26 mouse cellular contexts compared by ENCODE assay signal in genomic region chr13:89355234-89355633, GRCm38 (mm10).
DNase-seq lines count a peak whose midpoint lies in the region; ATAC-seq and TF ChIP-seq lines count a peak whose summit lies in the region.
"Had no signal": no experiment of that assay in that cellular context is flagged by ENCODE, and none has a peak within 500 bp of the region (broad histone marks: within the 10 kb centered on the region; RNA-seq: fewer than 3 reads in every experiment).

No protein-coding gene starts in this region.

- H3K27ac ChIP-seq in midbrain, embryonic 14.5 days (replicated peaks; ENCODE audit: low read depth, low read length): no peak overlapping the region
- H3K27ac ChIP-seq: embryonic facial prominence, embryonic 12.5 days; forebrain, embryonic 12.5 days; hindbrain, embryonic 15.5 days; left cerebral cortex, adult 2 months; limb, embryonic 15.5 days; liver, embryonic 14.5 days had no signal

- no peak overlapping the region for H3K4me2 ChIP-seq in midbrain, embryonic 14.5 days (ENCODE audit: low read length)
- H3K4me2 ChIP-seq: embryonic facial prominence, embryonic 12.5 days; forebrain, embryonic 12.5 days; heart, embryonic 12.5 days; hindbrain, embryonic 15.5 days; limb, embryonic 15.5 days; lung, embryonic 14.5 days had no signal

- no peak for TF ChIP-seq CTCF in brain, embryonic 14.5 days (IDR thresholded peaks at IDR 0.05; ENCODE audit: borderline replicate concordance, extremely low read depth, insufficient read depth, insufficient read length)

- H3K4me3 ChIP-seq in midbrain, embryonic 14.5 days (replicated peaks; ENCODE audit: low read depth, low read length): no peak overlapping the region
- H3K4me3 ChIP-seq: embryonic facial prominence, embryonic 12.5 days; erythroblast, embryonic 14.5 days; forebrain, embryonic 12.5 days; heart, embryonic 12.5 days; hindbrain, embryonic 15.5 days; left cerebral cortex, adult 2 months; limb, embryonic 15.5 days had no signal

- DNase-seq in embryo, embryonic 11 days: peak; percentile 8
- DNase-seq in embryo, embryonic 9.5 days (ENCODE audit: extremely low spot score): no peak
- DNase-seq in layer of hippocampus, postnatal 10 days (ENCODE audit: low spot score in 2 of 2): peak; percentile 9 to 18
- no peak for DNase-seq in layer of hippocampus, adult 9-11 months
- DNase-seq in brain, embryonic 14.5 days (ENCODE audit: low read depth): peak; percentile 69
- DNase-seq in midbrain, embryonic 14.5 days: peak; percentile 62
- no peak for DNase-seq in kidney, postnatal 4 days
- no peak for DNase-seq in thymus, adult 18-20 months
- DNase-seq: adrenal gland, postnatal 14 days; cerebellum, adult 8-10 months; gastrocnemius, postnatal 10 days; heart, postnatal 10 days; kidney, postnatal 25 days; lung, embryonic 14.5 days; right cerebral cortex, postnatal 25 days; spleen, adult 18-20 months; thymus, postnatal 36 days had no signal

- no peak for TF ChIP-seq POLR2A in brain, embryonic 14.5 days (IDR thresholded peaks at IDR 0.05; ENCODE audit: borderline replicate concordance, extremely low read depth, insufficient read depth, insufficient read length, poor library complexity, severe bottlenecking)

- ATAC-seq in midbrain, embryonic 14.5 days (ENCODE audit: low FRiP score, low TSS enrichment): peak; percentile 31; the same call in 1 of the 2 replicates
- ATAC-seq: intestine, postnatal 0 days had no signal

- H3K27me3 ChIP-seq in midbrain, embryonic 14.5 days (ENCODE audit: control insufficient read depth, insufficient read depth, low read length): no peaks in the 10 kb centered on the region
- H3K27me3 ChIP-seq: embryonic facial prominence, embryonic 12.5 days; forebrain, embryonic 12.5 days; heart, embryonic 12.5 days; hindbrain, embryonic 15.5 days; limb, embryonic 15.5 days had no signal

- no peaks in the 10 kb centered on the region for H3K36me3 ChIP-seq in midbrain, embryonic 14.5 days (ENCODE audit: control insufficient read depth, insufficient read depth, low read length)
- H3K36me3 ChIP-seq: embryonic facial prominence, embryonic 12.5 days; forebrain, embryonic 12.5 days; heart, embryonic 12.5 days; hindbrain, embryonic 15.5 days; limb, embryonic 15.5 days had no signal

- 0 out of 2 replicates have a peak, but pooled peaks cover 4% of the 10 kb centered on the region for H3K4me1 ChIP-seq in midbrain, embryonic 14.5 days (ENCODE audit: control insufficient read depth, insufficient read depth, low read length)
- H3K4me1 ChIP-seq: embryonic facial prominence, embryonic 12.5 days; forebrain, embryonic 12.5 days; heart, embryonic 12.5 days; hindbrain, embryonic 15.5 days; limb, embryonic 15.5 days had no signal

- WGBS in midbrain, embryonic 14.5 days: 36% methylated on average over 3 of the region's 3 CpGs

- no peaks in the 10 kb centered on the region for H3K9me3 ChIP-seq in midbrain, embryonic 14.5 days (ENCODE audit: control insufficient read depth, low read length)
- H3K9me3 ChIP-seq: embryonic facial prominence, embryonic 12.5 days; forebrain, embryonic 12.5 days; heart, embryonic 12.5 days; hindbrain, embryonic 15.5 days; limb, embryonic 15.5 days had no signal

- H3K9ac ChIP-seq in midbrain, embryonic 14.5 days (replicated peaks; ENCODE audit: low read length): no peak overlapping the region
- H3K9ac ChIP-seq: embryonic facial prominence, embryonic 12.5 days; forebrain, embryonic 12.5 days; heart, embryonic 12.5 days; hindbrain, embryonic 15.5 days; limb, embryonic 15.5 days; liver, embryonic 14.5 days; lung, embryonic 14.5 days had no signal

Comparison
In these comparisons a context has a peak if more than half of its experiments do, and no peak if none do; other contexts are left out.
1. DNase-seq: peak in embryo, embryonic 11 days (single experiment), layer of hippocampus, postnatal 10 days (2 of 2), brain, embryonic 14.5 days (single experiment) and midbrain, embryonic 14.5 days (single experiment); none in embryo, embryonic 9.5 days (single experiment), layer of hippocampus, adult 9-11 months (single experiment), kidney, postnatal 4 days (0 of 2) and thymus, adult 18-20 months (0 of 2).